Mouse (Mus musculus) ES-Bruce4 (cell line): Measurements from ENCODE around the gene Cenps.

Experiments
- CTCF ChIP-seq: IDR thresholded peaks from one replicate; pipeline ENCODE4 v1.8.1; 2011; ENCODE audit warnings: low read depth, low read length
- POLR2A ChIP-seq: IDR thresholded peaks from one replicate; pipeline ENCODE4 v1.8.1; 2011; ENCODE audit warnings: low read length; ENCODE audit not compliant: insufficient read depth

DNA sequence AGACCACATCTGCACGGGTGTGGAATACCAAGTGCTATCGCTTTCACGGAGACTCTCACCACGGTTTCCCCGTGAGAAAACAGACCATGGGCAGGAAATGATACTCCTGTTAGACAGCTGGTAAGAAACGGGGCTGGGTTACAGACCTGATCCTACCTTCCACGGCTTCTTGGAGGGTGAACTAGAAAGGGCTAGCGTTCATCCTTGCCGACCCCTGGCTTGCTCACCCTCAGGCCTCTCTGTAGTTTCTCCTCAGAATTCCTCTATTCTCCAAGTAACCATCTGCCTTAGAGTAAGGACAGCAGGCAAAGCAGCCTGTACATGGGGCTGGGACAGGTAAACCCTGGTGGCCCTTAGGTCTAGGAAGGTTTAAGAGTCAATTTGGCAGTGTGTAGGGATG is 11.8 kb upstream of the Cenps start:
- TF ChIP-seq POLR2A (no peak), CTCF (no peak)
